Mouse (Mus musculus) liver, embryonic 12.5 days (tissue): ENCODE data around the gene Ghdc. TPM values are rescaled to one million over a fixed set of nuclear protein-coding genes. Genes with fewer than 3 reads are reported as not detected.
A peak's percentile ranks its signal among the peaks of the same experiment; 100 is the strongest.

Experiments
- ATAC-seq: fragments of 200-750 bp; cut with Nextera tagmentation; 2 replicates; pipeline ENCODE4 v1.8.0; 2017; ENCODE audit warnings: moderate number of reproducible peaks, mild to moderate bottlenecking, moderate library complexity
- H3K27ac ChIP-seq: fragments of 300-500 bp; sonication (generic); 2 replicates; pipeline ENCODE4 v1.5.1; 2016; ENCODE audit warnings: mild to moderate bottlenecking
- H3K27me3 ChIP-seq: fragments of 300-500 bp; sonication (generic); replicated peaks from 2 replicates; pipeline ENCODE4 v1.6.1; 2016; ENCODE audit warnings: mild to moderate bottlenecking, moderate library complexity
- H3K36me3 ChIP-seq: fragments of 300-500 bp; sonication (generic); 2 replicates; pipeline ENCODE4 v1.6.1; 2016; ENCODE audit warnings: mild to moderate bottlenecking, moderate library complexity
- H3K4me1 ChIP-seq: fragments of 300-500 bp; sonication (generic); 2 replicates; pipeline ENCODE4 v1.6.1; 2016
- H3K4me2 ChIP-seq: fragments of 300-500 bp; sonication (generic); 2 replicates; pipeline ENCODE4 v1.6.1; 2016; ENCODE audit warnings: mild to moderate bottlenecking, moderate library complexity
- H3K4me3 ChIP-seq: fragments of 300-500 bp; sonication (generic); 2 replicates; pipeline ENCODE4 v1.5.1; 2016; ENCODE audit warnings: mild to moderate bottlenecking, moderate library complexity
- H3K9ac ChIP-seq: fragments of 300-500 bp; sonication (generic); 2 replicates; pipeline ENCODE4 v1.6.1; 2016; ENCODE audit warnings: mild to moderate bottlenecking, moderate library complexity
- H3K9me3 ChIP-seq: fragments of 300-500 bp; sonication (generic); replicated peaks from 2 replicates; pipeline ENCODE4 v1.6.1; 2016; ENCODE audit warnings: mild to moderate bottlenecking, moderate library complexity
- WGBS: fragments of 180-500 bp; shearing (Covaris S2); methylation state at CpG from one replicate; pipeline ENCODE4 v1.1.7; 2016; ENCODE audit not compliant: insufficient replicate concordance; 5-methylcytosine and 5-hydroxymethylcytosine counted together
- polyA plus RNA-seq: library from polyadenylated mRNA; unstranded; fragments of >200 nt; fragmentation: Nextera tagmentation; extraction: Ambion mirVana; gene quantifications from 2 replicates; pipeline ENCODE4 v1.2.1, GENCODE M21; 2016

Gene Ghdc
- polyA plus RNA-seq, 1 experiment from 2014 or later: 2.4 TPM

DNA sequence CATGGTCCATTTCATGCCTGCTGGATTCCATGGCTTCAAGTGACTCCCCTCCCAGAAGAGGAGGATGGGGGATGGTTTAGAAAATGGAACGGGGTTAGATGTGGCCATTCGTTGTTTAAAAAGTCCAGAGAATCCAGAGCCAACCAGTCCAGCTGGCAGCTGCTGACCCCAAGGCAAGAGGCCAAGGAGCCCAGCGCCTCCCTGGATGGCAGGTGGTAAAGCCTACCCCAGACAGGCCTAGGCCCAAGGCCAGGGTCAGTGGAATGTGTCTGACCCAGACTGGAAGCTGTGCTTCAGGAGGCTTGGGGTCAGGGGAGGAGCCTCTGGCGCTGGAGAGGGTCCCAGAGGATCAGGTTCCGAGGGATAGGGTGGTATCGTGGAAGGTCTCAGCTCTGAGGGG, 29.4 kb downstream of the Ghdc start:
- Histone ChIP-seq H3K4me3 (no peak overlapping the region), H3K27ac (no peak overlapping the region), H3K36me3 (no peaks in the 10 kb centered on the region), H3K27me3 (peaks cover 20% of the 10 kb centered on the region; the same call in 1 of the 2 replicates), H3K9ac (no peak overlapping the region), H3K9me3 (no peaks in the 10 kb centered on the region), H3K4me1 (peaks cover 25% of the 10 kb centered on the region), H3K4me2 (no peak overlapping the region)
- WGBS: 63% methylated on average over 6 of the region's 6 CpGs
- ATAC-seq: no peak

GRCm38 (mm10) chr11:100738749-100739148, 32.0 kb downstream of the Ghdc start:
- Histone ChIP-seq H3K4me2 (peak overlapping the region; percentile 96), H3K36me3 (peaks cover 15% of the 10 kb centered on the region), H3K4me1 (peaks cover 47% of the 10 kb centered on the region), H3K9ac (peak overlapping the region; percentile 67), H3K4me3 (peak overlapping the region; percentile 99), H3K9me3 (no peaks in the 10 kb centered on the region), H3K27ac (peak overlapping the region; percentile 89), H3K27me3 (no peaks in the 10 kb centered on the region)
- ATAC-seq: no peak
- whole genome bisulfite sequencing: 20% methylated on average over 5 of the region's 5 CpGs

GRCm38 (mm10) chr11:100738066-100738604, 32.6 kb downstream of the Ghdc start, which contains the start of gene Rab5c:
Rab5c (minus strand) TSS chr11:100738215.
- Histone ChIP-seq H3K27ac (peak within 1 kb of the TSS; percentile 94), H3K9me3 (no peaks in the 10 kb centered on the region), H3K27me3 (no peaks in the 10 kb centered on the region), H3K9ac (peak within 1 kb of the TSS; percentile 99), H3K4me2 (peak within 1 kb of the TSS; percentile 96), H3K4me1 (peaks cover 53% of the 10 kb centered on the region), H3K36me3 (peaks cover 20% of the 10 kb centered on the region), H3K4me3 (peak within 1 kb of the TSS; percentile 99)
- under 1% methylated on average over 39 of the region's 39 CpGs for WGBS
- ATAC-seq: peak; percentile 97

- peak overlapping the region; percentile 99 for H3K4me3 ChIP-seq
- WGBS: under 1% methylated on average over 13 of the region's 13 CpGs
- peak; percentile 74 for ATAC-seq
These were observed 33.5 kb downstream of the Ghdc start for GRCm38 (mm10) chr11:100737105-100737733.

DNA sequence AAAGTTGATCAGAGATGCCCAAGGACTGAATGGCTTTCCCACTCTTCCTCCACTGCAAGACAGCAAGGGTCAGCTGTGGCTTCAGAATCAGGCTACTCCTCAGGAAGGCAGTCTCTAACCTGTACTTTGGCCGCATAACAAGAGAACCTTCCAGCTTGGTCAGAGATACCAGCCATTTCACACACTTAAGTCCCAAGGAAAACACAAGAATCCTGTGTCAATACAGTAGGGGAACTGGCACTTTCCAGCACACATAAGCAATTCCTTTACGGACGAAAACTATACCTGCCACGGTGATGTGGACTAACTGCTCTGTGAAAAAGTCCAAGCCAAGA, 34.0 kb downstream of the Ghdc start:
- Histone ChIP-seq H3K27ac (peak overlapping the region; percentile 94), H3K4me1 (peaks cover 68% of the 10 kb centered on the region), H3K9me3 (no peaks in the 10 kb centered on the region), H3K4me2 (peak overlapping the region; percentile 96), H3K36me3 (peaks cover 35% of the 10 kb centered on the region), H3K9ac (peak overlapping the region; percentile 99), H3K27me3 (no peaks in the 10 kb centered on the region), H3K4me3 (peak overlapping the region; percentile 99)
- no peak for ATAC-seq
- 15% methylated on average over 4 of the region's 4 CpGs for WGBS

More at GRCm38 (mm10) chr11:100737105-100737733, 33.5 kb downstream of the Ghdc start:
- peak overlapping the region; percentile 94 for H3K27ac ChIP-seq
- peak overlapping the region; percentile 99 for H3K9ac ChIP-seq
- peaks cover 63% of the 10 kb centered on the region for H3K4me1 ChIP-seq
- peak overlapping the region; percentile 96 for H3K4me2 ChIP-seq
- H3K27me3 ChIP-seq: no peaks in the 10 kb centered on the region
- H3K36me3 ChIP-seq: peaks cover 30% of the 10 kb centered on the region
- no peaks in the 10 kb centered on the region for H3K9me3 ChIP-seq

DNA sequence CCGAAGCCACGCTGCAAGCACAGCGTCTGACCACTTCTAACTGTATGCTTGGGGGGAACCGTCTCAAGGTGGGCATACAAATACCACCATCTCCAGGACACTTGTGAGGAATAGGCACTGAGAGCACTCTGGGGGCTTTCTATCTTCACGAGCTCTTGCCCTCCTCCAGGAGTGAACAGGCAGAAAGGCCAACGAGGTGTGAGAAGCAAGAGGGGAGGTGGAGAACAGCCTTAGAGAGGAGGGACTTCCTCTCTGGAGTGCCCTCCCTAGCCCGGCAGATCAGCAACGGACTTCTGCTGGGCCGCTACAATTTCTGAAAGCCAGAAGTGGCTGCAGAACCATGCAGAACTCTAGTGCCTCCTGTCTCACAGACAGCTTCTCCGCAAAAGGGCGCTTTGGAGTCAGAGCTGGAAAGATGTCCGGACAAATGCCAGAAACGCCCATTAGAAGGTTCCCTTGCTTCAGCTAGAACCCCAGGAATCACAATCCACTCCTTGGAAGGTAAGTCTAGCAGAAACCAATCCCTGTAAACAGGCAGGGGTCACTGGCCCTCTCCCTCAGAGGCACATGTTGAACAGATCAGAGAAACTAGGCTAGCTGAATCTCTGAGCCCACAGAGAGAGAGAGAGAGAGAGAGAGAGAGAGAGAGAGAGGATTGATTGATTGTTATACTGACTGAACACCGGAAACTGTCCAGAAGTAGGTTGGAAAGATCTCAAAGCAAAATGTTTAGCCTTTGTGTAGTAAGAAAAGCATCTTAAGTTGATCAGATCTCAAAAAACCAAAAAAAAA, 34.6 kb downstream of the Ghdc start:
- no peaks in the 10 kb centered on the region for H3K9me3 ChIP-seq
- WGBS: 31% methylated on average over 14 of the region's 14 CpGs
- peak overlapping the region; percentile 99 for H3K4me3 ChIP-seq
- H3K27ac ChIP-seq: peak overlapping the region; percentile 94
- H3K4me1 ChIP-seq: peaks cover 73% of the 10 kb centered on the region
- H3K9ac ChIP-seq: peak overlapping the region; percentile 99
- peak overlapping the region; percentile 96 for H3K4me2 ChIP-seq
- H3K27me3 ChIP-seq: no peaks in the 10 kb centered on the region
- peaks cover 36% of the 10 kb centered on the region for H3K36me3 ChIP-seq
- ATAC-seq: no peak

DNA sequence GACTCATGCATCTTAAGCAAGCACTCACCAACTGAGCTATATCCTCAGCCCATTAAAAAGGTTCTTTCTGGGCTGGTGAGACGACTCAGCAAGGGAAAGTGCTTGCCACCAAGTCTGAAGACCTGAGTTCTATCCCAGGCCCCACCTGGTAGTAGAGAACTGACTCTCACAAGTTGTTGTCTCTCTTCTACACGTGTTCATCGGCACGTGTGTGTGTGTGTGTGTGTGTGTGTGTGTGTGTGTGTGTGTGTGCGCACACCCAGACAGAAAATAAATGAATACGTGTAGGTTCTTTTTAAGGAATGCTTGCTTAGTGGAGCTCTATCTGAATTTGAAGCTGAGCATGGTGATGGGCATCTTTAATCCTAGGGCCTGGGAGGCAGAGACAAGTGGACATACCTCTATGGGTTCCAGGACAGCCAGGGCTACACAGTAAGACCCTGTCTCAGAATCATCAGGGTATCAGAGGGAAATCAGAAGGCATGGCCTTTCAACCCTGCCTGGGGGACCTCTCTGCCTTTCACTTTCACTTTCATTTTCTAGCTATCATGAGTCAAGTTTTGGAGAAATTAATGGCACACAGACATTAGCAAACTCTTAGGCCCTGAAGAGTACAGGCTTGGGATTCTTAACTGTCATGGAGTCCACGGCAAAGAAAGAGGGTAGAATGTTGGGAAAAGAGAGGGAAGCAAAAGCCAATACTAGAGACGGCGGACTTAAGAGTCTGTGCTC, 35.5 kb downstream of the Ghdc start:
- Histone ChIP-seq H3K27me3 (no peaks in the 10 kb centered on the region), H3K4me1 (peaks cover 82% of the 10 kb centered on the region), H3K4me2 (peak overlapping the region; percentile 96), H3K4me3 (peak overlapping the region; percentile 99), H3K27ac (peak overlapping the region; percentile 94), H3K36me3 (peaks cover 38% of the 10 kb centered on the region), H3K9me3 (no peaks in the 10 kb centered on the region), H3K9ac (peak overlapping the region; percentile 99)
- ATAC-seq: no peak
- 78% methylated on average over 9 of the region's 9 CpGs for WGBS

GRCm38 (mm10) chr11:100730477-100731205, 40.1 kb downstream of the Ghdc start:
- Histone ChIP-seq H3K9ac (no peak overlapping the region), H3K9me3 (no peaks in the 10 kb centered on the region), H3K4me1 (peaks cover 84% of the 10 kb centered on the region), H3K27me3 (no peaks in the 10 kb centered on the region), H3K4me2 (no peak overlapping the region), H3K27ac (0 out of 2 replicates have a peak overlapping the region, but pooled peaks have one; percentile 8), H3K4me3 (no peak overlapping the region), H3K36me3 (peaks cover 63% of the 10 kb centered on the region)
- 72% methylated on average over 6 of the region's 6 CpGs for WGBS
- no peak for ATAC-seq

- Histone ChIP-seq H3K9ac (no peak overlapping the region), H3K4me1 (peaks cover 84% of the 10 kb centered on the region), H3K4me3 (no peak overlapping the region), H3K27me3 (no peaks in the 10 kb centered on the region), H3K4me2 (no peak overlapping the region), H3K27ac (no peak overlapping the region), H3K9me3 (no peaks in the 10 kb centered on the region), H3K36me3 (peaks cover 64% of the 10 kb centered on the region)
- 43% methylated on average over 4 of the region's 4 CpGs for WGBS
- ATAC-seq: no peak
These were observed 40.8 kb downstream of the Ghdc start for GRCm38 (mm10) chr11:100729976-100730375.

GRCm38 (mm10) chr11:100728601-100729000, 42.2 kb downstream of the Ghdc start:
- H3K4me1 ChIP-seq: peaks cover 83% of the 10 kb centered on the region
- ATAC-seq: no peak

GRCm38 (mm10) chr11:100727201-100727600, 43.6 kb downstream of the Ghdc start:
- no peaks in the 10 kb centered on the region for H3K27me3 ChIP-seq
- peaks cover 58% of the 10 kb centered on the region for H3K36me3 ChIP-seq
- H3K9me3 ChIP-seq: no peaks in the 10 kb centered on the region
- 95% methylated on average over 3 of the region's 3 CpGs for WGBS
- peaks cover 83% of the 10 kb centered on the region for H3K4me1 ChIP-seq
- no peak overlapping the region for H3K4me2 ChIP-seq
- H3K27ac ChIP-seq: no peak overlapping the region
- no peak overlapping the region for H3K9ac ChIP-seq
- H3K4me3 ChIP-seq: no peak overlapping the region
- ATAC-seq: no peak

More at GRCm38 (mm10) chr11:100728601-100729000, 42.2 kb downstream of the Ghdc start:
- WGBS: 87% methylated on average over 6 of the region's 6 CpGs
- H3K4me2 ChIP-seq: no peak overlapping the region
- no peak overlapping the region for H3K27ac ChIP-seq
- H3K36me3 ChIP-seq: peaks cover 66% of the 10 kb centered on the region
- H3K9me3 ChIP-seq: no peaks in the 10 kb centered on the region
- H3K4me3 ChIP-seq: no peak overlapping the region
- H3K27me3 ChIP-seq: no peaks in the 10 kb centered on the region
- no peak overlapping the region for H3K9ac ChIP-seq
